Mouse (Mus musculus): ENCODE data around the gene Ptprs.

GRCm38 (mm10) chr17:56493841-56494240, 17.6 kb upstream of the Ptprs start:
- TF ChIP-seq CTCF (IDR thresholded peaks at IDR 0.05; ENCODE audit: borderline replicate concordance, insufficient read depth, low read length) = no peak
- no peak for TF ChIP-seq POLR2A (IDR thresholded peaks at IDR 0.05; ENCODE audit: low read depth, low read length)
